Mouse (Mus musculus) layer of hippocampus, adult 2 months (tissue): ENCODE results near the gene Exo1. TPM values are rescaled to one million over a fixed set of nuclear protein-coding genes. Genes with fewer than 3 reads are reported as not detected.

Experiments
- DNase-seq, 2 experiments: peaks; one replicate each; pipeline ENCODE4 v3.0.0; 2022; ENCODE audit warnings: low spot score in 2 of 2
- H3K27ac ChIP-seq: fragments of 200-600 bp; 2 replicates; pipeline ENCODE4 v1.8.1; 2022
- H3K4me3 ChIP-seq: fragments of 200-600 bp; 2 replicates; pipeline ENCODE4 v1.8.1; 2022; ENCODE audit warnings: mild to moderate bottlenecking
- CTCF ChIP-seq: fragments of 200-600 bp; conservative IDR thresholded peaks from 2 replicates; pipeline ENCODE4 v1.8.1; 2022; ENCODE audit warnings: antibody characterized with exemption, mild to moderate bottlenecking, moderate library complexity
- long read RNA-seq, 2 experiments: library from polyadenylated mRNA; stranded (forward); transcript quantifications; one replicate each; pipeline ENCODE4 v2.0.0; 2021; ENCODE audit warnings: borderline mapping rate in 2 of 2
- total RNA-seq, 2 experiments: library from RNA; stranded (reverse); gene quantifications; 2 replicates each; pipeline ENCODE4 v1.2.3; 2021

Exo1 gene
- under 1 TPM; 0.42 to 0.61 TPM for total RNA-seq
- long read RNA-seq, experiment 1: 0 reads
- long read RNA-seq, experiment 2: 0 reads

GRCm38 (mm10) chr1:175880453-175881296 is at the start of gene Exo1:
Exo1 (plus strand) TSS chr1:175880581.
- TF ChIP-seq CTCF: no peak
- Histone ChIP-seq H3K4me3 (peak within 1 kb of the TSS; percentile 79), H3K27ac (peak within 1 kb of the TSS; percentile 99)
- peak; percentile 81 for DNase-seq

- no peak for DNase-seq
- Histone ChIP-seq H3K4me3 (no peak overlapping the region), H3K27ac (no peak overlapping the region)
- no peak for TF ChIP-seq CTCF
These were observed 24.9 kb upstream of the Exo1 start for GRCm38 (mm10) chr1:175855515-175855914.

- Histone ChIP-seq H3K27ac (no peak overlapping the region), H3K4me3 (no peak overlapping the region)
- no peak for DNase-seq
- no peak for TF ChIP-seq CTCF
These were observed 13.3 kb upstream of the Exo1 start for GRCm38 (mm10) chr1:175867050-175867449.

GRCm38 (mm10) chr1:175867558-175867957 is 12.8 kb upstream of the Exo1 start:
- H3K4me3 ChIP-seq: no peak overlapping the region
- H3K27ac ChIP-seq: no peak overlapping the region
- peak; percentile 77 for TF ChIP-seq CTCF
- DNase-seq: peak; percentile 7 to 31

GRCm38 (mm10) chr1:175870716-175871115 is 9.7 kb upstream of the Exo1 start:
- no peak overlapping the region for H3K27ac ChIP-seq
- DNase-seq: peak in 1 of 2 experiments; percentile 7
- TF ChIP-seq CTCF: no peak
- no peak overlapping the region for H3K4me3 ChIP-seq

- no peak for DNase-seq
- TF ChIP-seq CTCF: no peak
- H3K27ac ChIP-seq: no peak overlapping the region
- no peak overlapping the region for H3K4me3 ChIP-seq
These were observed 8.2 kb upstream of the Exo1 start for GRCm38 (mm10) chr1:175872028-175872816.

GRCm38 (mm10) chr1:175883398-175883797 is 3.0 kb downstream of the Exo1 start:
- TF ChIP-seq CTCF: no peak
- H3K27ac ChIP-seq: no peak overlapping the region
- DNase-seq: no peak
- no peak overlapping the region for H3K4me3 ChIP-seq

GRCm38 (mm10) chr1:175893263-175893662 is 12.9 kb downstream of the Exo1 start:
- TF ChIP-seq CTCF: no peak

GRCm38 (mm10) chr1:175893726-175894125 is 13.3 kb downstream of the Exo1 start:
- TF ChIP-seq CTCF: no peak
- DNase-seq: no peak
- Histone ChIP-seq H3K27ac (no peak overlapping the region), H3K4me3 (no peak overlapping the region)

More at GRCm38 (mm10) chr1:175893263-175893662, 12.9 kb downstream of the Exo1 start:
- DNase-seq: no peak
- no peak overlapping the region for H3K4me3 ChIP-seq
- H3K27ac ChIP-seq: no peak overlapping the region

GRCm38 (mm10) chr1:175911207-175911606 is 30.8 kb downstream of the Exo1 start:
- no peak for DNase-seq
- H3K4me3 ChIP-seq: no peak overlapping the region
- H3K27ac ChIP-seq: no peak overlapping the region
- TF ChIP-seq CTCF: no peak

- no peak for DNase-seq
- H3K4me3 ChIP-seq: no peak overlapping the region
- TF ChIP-seq CTCF: no peak
These were observed 31.7 kb downstream of the Exo1 start for GRCm38 (mm10) chr1:175912038-175912437.

GRCm38 (mm10) chr1:175913728-175914303 is 33.4 kb downstream of the Exo1 start:
- DNase-seq: no peak
- no peak overlapping the region for H3K4me3 ChIP-seq
- no peak for TF ChIP-seq CTCF
- H3K27ac ChIP-seq: no peak overlapping the region

More at GRCm38 (mm10) chr1:175912038-175912437, 31.7 kb downstream of the Exo1 start:
- no peak overlapping the region for H3K27ac ChIP-seq

GRCm38 (mm10) chr1:175920029-175920428 is 39.6 kb downstream of the Exo1 start, which contains the start of gene Gm38100:
Gm38100 (plus strand) TSS chr1:175920329.
- Histone ChIP-seq H3K27ac (no peak within 1 kb of the TSS), H3K4me3 (no peak within 1 kb of the TSS)
- DNase-seq: no peak
- TF ChIP-seq CTCF: no peak
